Mouse (Mus musculus): ENCODE results near the gene Cd36.
"Not testable (repeated sequence)": the region's sequence is repeated elsewhere in the genome, so short reads cannot be mapped to it uniquely, and the experiment has no call there.

Cd36 gene

DNA sequence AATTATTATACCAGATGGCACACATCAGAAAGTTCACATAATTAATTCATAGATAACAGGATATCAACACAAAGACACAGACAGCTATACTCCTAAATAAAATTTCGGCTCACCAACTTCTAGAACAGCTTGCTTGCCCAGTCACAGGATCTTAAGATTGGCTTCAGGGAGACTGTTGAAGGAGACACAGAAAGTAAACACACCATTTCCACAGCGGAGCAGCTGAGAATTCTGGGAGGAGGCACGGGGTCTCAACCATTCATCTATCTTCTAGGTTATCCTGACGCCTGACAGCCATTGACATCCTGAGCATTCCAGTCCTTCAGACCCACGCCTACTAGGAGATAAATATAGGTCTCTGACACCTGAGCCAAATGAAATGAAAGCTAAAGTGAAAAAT is at the start of gene Cd36:
TSS of gene Cd36 (minus strand) at position 204 of the 400 bp plus-strand sequence.
- in situ Hi-C loops (cut with MboI; ENCODE audit: low sequenced_read_pairs) = no loop called here

DNA sequence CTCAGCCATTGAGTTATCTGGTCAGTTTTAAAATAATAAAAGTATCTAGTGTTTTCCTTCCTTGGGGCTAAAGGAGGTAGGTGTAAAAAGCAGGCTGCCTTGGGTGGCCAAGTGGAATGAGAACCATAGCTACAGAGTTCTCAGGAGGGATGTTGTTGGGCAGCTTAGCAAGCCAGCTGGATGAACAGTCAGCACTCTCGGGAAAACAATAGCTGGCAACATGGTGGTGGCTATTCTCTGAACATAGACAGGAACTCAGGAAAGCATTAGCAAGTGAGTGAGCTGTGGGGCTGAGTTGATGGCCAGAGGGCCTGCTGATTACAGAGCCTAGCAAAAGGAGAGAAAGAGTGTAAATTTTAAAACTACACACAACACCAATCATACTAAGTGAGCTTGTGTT is 45.9 kb upstream of the Cd36 start:
- in situ Hi-C loops (cut with MboI; ENCODE audit: low sequenced_read_pairs) = no loop called here

DNA sequence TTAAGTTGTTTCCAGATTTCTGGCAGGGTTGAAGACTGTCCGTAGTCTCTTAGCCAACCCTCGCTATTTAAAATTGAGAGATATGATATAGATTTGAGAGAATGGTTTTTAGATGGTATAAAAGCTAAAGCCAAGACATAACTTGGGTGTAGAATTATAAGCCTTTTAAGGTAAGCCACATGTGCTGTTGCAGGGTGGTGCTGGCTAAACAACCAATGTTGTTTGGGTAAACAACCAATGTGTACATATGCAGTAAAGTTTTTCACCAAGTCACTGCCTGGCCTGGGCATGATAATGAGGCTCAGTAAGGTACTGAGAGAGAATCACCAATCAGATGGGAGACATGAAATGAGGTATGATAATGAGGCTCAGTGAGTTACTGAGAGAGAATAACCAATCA is 43.0 kb upstream of the Cd36 start:
- in situ Hi-C loops (cut with MboI; ENCODE audit: low sequenced_read_pairs) = not testable (repeated sequence)

DNA sequence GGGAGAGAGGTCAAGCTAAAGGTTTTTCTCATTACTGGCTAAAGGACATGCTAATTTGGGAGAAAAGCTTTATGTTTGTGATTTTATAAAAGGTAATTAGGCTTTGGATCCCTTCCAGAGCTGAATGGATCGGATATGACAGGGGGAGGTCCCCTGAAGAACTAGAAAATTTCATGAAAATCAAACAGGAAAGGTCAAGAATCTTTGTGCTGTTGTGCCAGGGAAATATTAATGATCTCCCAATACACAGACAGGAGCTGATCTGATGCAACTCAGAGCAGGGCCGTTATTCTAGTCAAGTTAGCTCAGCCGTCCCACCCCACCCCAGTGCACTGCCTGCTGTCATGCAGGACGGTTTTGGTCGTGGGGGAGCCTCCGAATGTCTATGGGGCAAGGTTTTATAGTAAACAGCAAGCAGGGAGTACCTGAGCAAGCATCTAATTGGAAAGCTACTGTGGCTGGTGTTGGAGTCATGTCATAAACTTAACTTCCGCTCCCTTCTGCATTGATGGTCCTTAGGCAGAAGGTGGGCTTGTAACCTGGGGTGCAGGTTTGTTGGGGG is 40.5 kb upstream of the Cd36 start:
- in situ Hi-C loops (cut with MboI; ENCODE audit: low sequenced_read_pairs) = no loop called here

DNA sequence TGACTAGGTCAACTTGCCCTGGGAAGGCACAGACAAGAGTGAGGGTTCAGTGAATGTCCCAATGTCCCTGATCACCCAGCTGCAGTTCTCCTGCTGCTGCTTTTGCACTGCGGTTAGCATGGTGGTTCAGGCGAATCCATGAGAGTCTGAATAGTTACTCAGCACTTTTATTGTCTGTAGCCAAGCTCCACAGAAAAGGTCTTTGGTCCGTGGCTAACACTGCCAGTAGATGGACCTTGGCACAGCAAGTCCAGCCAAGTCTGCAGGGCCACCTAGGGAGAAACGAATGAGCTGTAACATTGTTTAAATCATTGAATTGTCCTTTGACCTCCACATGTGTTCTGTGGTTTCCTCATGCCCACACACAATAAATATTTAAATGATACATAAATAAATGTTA is 39.9 kb upstream of the Cd36 start:
- in situ Hi-C loops (cut with MboI; ENCODE audit: low sequenced_read_pairs) = no loop called here

DNA sequence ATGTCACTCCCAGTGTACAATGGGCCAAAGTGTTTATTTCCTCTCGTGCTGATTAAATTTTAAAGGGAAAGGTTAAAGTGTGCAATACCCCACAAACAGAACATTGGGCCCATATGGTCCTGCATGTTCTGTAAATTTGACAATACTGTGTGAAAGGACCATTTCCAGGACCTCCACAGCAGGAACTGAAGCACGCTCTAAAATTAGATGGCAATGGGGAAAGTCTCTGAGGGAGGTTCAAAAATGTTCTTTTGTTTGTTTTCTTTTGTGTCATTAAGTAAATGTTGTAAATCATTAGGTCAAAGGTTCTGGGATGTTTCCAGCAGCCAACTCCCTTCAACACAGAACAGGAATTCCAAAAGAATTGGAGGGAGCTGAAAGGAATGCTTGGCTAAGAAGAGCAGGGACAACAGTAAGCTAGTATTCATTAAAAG is 35.5 kb upstream of the Cd36 start:
- in situ Hi-C loops (cut with MboI; ENCODE audit: low sequenced_read_pairs) = no loop called here

DNA sequence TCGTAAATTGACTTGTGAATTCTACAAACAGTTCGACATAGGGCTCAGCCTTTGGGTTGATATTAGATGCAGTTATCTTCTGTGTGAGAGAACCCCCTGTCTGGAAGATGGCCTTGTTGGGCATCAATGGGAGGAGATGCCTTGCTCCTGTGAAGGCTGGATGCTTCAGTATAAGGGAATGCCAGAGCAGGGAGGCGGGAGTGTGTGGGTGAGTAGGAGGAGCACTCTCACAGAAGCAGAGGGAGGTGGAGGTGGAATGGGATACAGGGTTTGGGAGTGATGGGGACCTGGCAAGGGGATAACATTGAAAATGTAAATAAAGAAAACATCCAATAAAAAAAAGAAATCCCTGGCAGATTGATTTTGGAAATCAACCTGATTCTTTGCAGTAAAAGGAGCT is 35.0 kb upstream of the Cd36 start:
- in situ Hi-C loops (cut with MboI; ENCODE audit: low sequenced_read_pairs) = no loop called here

DNA sequence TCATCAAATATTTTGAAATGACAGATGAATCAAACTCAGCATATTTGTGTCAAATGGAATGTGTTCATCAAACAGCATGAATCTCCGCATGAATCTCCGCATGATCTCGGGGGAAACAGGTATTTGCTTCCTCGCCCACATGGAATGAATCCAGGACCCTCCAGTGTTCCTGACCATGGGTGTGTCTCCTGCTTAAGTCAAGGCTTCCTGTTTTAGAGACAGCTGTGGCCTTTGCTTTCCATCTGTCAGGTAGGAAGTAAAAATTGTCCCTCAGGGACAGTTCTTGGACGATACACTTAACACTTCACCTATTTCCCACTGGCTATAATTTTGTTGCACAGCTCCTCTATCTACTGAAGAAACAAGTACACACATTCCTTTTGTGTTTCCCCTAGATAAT is 30.4 kb upstream of the Cd36 start:
- in situ Hi-C loops (cut with MboI; ENCODE audit: low sequenced_read_pairs) = no loop called here

DNA sequence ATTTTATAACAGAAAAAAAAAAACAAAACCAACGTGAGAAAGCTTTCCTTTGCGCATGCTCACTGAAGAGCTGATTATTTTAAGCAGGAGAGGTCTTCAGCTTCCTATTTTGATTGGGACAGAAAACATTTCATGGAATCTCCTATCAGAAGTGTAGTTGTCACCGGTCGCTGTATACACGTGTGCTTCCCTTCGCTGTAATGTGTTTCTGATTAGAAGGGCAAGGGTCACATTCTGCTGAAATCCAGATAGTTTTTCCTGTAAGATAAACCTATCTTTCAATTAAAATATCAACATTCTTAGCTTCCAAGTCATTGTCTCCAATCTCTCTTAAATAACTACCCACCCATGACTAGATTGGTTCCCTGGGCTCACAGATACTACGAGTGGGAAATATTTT is 16.2 kb upstream of the Cd36 start:
- in situ Hi-C loops (cut with MboI; ENCODE audit: low sequenced_read_pairs) = no loop called here

DNA sequence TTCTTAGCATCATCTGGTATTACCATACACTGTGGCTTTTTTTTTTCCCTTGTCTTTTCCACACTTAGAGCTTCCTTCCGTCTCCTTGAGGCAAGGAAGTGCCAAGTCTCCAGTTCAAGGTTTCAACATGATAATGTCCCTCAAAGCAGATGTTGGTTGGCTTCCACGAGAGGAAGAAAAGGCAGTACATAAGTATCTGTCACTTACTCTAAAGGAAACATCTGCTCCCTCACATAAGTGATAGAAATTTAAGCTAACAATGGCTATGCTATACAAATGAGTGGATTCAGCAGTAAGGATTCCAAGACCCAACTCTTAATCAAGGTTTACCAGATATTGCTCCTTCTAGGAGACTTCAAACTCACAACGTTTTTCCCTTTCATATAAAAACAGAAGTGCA is 10.3 kb upstream of the Cd36 start:
- in situ Hi-C loops (cut with MboI; ENCODE audit: low sequenced_read_pairs) = no loop called here

DNA sequence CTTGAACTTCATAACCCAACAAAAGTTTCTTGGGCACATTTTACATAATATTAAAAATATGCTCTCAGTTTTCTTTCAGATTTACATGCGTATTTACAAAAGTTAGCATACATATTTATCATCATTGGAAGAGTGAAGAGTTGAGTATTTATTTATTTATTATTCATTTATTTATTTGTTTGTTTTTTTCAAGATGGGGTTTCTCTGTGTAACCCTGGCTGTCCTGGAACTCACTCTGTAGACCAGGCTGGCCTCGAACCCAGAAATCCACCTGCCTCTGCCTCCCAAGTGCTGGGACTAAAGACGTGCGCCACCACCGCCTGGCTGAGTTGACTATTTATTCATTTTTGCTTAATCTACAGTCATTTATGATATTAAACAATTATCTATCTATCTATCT is 9.0 kb upstream of the Cd36 start:
- in situ Hi-C loops (cut with MboI; ENCODE audit: low sequenced_read_pairs) = not testable (repeated sequence)

DNA sequence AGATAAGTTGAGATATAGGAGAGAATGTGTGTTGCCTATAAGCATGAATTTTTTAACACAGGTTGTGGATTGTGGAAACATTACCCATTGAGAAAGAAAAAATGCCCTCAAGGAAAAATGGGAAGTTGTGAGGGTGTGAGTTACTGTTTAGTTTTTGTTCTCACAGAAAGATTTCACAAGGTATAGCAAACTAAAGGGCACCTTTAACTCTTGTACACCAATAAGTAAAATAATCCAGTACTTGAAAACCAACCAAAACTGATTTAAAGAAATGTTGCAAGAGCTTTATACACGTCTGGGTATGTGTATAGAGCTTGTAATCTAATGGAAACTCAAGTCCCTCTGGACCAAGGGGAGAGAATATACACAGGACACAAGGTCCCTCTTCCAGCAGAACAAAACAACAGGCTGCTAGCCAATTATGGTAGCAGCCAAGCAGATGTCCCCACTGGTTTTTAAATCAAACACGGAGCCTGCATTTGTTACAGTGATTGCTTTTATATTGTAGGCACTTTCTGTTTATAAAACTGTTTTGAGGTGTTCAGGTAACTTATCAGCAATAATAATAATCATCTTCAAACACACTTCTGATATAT is 5.1 kb upstream of the Cd36 start:
- in situ Hi-C loops (cut with MboI; ENCODE audit: low sequenced_read_pairs) = no loop called here

DNA sequence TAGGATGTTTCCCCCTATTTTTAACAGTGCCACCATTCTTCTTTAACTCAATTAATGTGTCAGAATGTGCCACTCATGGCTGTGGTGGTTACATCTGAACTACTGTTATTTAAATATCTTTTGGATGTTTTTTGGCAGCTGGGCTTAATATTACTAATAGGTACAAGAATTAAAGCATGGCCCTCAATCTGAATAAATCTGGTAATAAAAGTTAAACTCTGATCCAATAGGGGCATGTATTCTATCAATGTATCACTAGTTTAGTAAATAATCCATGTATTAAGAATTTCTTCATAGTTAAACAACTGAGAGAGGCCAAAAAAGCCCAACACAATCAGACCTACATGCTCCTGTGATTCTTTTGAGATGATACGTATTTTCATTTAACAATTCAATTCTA is 690 bp upstream of the Cd36 start:
- in situ Hi-C loops (cut with MboI; ENCODE audit: low sequenced_read_pairs) = no loop called here

DNA sequence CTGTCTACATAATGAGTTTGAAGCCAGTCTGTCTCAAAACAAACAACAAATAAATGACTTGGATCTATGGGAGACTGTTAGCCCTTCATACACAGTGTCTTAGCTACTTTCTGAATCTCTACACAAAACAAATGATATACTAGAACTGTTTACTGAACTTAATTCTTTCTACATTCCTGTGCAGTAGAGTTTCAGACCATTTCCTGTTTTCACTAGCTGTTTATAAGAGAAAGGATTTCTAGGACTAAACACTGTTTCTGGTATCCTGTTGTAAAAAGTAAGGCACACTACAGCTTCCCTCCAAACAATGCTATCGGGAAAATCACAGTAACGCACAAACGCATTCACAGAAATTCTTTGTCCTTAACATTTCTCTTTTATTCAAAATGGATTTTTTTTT is 2.2 kb downstream of the Cd36 start:
- in situ Hi-C loops (cut with MboI; ENCODE audit: low sequenced_read_pairs) = no loop called here

DNA sequence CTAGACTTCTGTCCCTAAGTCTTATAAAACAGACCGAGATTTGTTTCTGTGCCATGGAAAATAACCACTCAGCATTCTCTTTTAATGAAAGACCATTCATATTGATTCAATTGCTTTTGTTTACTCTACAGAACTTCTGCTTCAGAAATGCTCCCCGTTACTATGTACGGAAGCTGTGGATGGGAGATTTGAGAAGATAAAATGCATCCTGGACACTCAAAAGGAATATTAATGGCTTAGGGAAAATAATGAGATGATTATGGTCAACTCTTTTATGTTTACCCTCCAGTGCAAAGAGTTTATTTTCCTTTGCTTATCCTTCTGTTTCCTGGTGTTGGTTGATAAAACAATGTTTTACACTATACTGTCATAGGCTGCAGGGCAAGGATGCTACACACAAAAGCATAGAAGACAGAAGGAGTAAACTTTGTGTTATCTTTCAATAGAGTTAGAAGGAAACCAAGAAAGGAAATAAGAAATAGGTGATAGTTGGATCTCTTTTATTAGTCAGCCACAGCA is 5.2 kb downstream of the Cd36 start:
- in situ Hi-C loops (cut with MboI; ENCODE audit: low sequenced_read_pairs) = no loop called here

DNA sequence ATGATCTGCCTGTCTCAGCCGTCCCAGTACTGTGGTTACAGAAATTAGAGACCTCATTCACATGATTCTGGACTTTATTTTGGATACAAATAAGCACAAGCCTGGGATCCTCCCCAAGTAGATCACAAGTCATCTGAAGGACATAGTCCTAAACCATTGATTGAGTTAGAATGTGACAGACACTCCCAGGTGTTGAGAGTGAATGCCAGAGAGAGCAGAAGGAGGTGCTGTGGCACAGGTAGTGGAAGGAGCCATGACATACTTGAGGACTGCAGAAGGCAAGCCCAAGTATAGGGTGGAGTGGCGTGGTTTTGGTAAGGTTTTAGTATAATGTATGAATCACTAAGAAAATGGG is 7.1 kb downstream of the Cd36 start:
- in situ Hi-C loops (cut with MboI; ENCODE audit: low sequenced_read_pairs) = no loop called here

DNA sequence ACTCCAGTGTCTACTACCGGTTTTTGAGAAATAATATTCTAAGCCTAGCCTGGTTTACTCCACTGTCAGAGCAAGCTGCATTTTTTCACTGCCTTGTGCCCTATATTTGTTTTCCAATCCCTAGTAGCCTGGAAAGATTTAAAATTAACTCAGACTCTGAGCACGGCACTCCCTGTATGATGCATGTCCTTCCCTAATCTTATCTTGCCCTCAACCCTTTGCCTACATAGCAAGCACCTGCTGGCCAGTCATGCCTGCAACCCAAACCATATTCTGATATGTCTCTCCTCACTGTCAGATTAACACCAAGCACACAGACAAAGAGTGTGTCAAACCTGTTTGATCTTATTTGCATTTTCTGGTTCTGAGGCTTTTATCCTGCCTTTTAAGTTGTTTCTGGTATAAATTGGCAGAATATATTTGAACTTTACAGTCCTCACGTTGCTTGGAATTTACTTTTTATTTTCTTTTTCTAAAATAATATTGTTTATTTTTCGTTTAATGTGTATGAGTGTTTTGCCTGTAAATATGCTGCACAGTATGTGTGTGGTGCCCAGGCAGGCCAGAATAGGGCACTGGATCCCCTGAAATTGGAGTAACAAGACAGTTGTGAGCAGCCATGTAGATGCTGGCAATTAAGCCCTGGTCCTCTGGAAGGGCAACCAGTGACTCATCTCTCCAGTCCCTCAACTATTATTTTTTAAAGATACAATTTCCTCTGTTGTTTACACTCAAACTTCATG is 7.6 kb downstream of the Cd36 start:
- in situ Hi-C loops (cut with MboI; ENCODE audit: low sequenced_read_pairs) = no loop called here

DNA sequence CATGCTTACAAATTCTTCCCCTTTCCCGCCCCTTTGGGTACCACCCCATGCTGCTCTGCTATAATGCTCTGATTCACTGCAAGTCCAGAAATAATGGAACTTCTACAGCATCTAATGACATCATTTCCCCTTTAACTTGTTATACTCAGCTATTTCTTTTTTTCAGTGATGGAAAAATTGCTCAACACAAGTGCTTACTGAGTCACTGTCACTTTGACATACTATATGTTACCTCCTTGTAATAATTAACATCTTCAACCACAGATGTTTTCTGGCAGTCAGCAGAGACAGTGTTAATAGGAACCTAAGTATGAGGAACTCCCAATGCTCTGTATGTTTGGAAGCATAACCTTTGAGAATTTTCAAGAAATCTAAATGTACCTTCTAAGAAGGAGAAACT is 8.7 kb downstream of the Cd36 start:
- in situ Hi-C loops (cut with MboI; ENCODE audit: low sequenced_read_pairs) = no loop called here

DNA sequence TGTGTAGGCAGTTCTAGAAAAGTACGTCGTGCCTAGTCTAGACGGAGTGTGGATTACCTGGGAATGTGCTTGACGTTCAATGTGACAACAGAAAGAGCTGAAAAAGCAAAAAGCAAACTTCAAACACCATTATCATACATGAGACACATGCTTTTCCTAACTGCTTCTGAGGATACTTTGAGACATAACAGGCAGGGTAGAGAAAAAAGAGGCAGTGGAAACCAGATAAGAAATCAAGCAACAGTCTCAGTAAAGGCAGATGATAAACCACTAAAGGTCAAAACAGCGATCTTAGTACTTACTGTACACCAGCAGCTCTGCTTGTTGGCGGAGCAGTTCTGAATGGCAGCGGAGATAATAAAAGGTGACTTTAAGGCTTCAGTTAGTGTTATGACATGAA is 11.6 kb downstream of the Cd36 start:
- in situ Hi-C loops (cut with MboI; ENCODE audit: low sequenced_read_pairs) = no loop called here

DNA sequence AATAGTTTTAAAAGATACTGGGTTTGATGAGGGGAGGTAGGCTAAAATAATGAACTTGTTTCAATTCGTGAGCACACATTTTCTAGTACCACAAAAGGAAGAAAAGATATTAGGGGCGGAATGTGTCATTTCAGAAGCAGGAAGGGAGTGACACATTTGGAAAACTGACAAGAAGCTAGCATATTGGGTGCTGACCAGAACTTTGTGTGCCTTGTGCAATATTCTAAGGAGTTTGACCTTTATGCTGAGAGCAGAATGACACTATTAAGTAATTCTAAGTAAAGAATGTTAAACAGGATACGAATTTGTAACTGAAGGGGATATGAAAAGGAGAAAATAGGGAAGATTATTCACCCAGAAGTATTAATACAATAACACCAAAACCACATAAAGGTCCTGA is 12.0 kb downstream of the Cd36 start:
- in situ Hi-C loops (cut with MboI; ENCODE audit: low sequenced_read_pairs) = no loop called here

DNA sequence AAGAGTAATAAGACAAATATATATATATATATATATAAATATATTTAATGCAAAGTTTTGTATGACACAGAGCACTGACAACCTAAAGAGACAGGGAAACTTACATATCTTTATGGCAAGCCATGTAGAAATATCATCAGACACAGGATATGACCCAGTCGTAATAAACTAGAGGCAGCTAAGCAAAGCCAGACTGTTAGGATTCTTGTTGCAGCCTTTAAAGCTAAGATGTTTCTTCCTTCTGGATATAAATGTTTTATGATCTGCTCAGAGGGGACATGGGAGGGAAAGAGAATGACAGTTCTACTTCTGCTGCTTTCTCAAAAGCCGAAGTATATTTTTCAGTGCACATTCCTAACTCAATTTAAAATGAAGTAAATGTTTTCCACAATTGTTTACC is 14.3 kb downstream of the Cd36 start:
- in situ Hi-C loops (cut with MboI; ENCODE audit: low sequenced_read_pairs) = no loop called here

DNA sequence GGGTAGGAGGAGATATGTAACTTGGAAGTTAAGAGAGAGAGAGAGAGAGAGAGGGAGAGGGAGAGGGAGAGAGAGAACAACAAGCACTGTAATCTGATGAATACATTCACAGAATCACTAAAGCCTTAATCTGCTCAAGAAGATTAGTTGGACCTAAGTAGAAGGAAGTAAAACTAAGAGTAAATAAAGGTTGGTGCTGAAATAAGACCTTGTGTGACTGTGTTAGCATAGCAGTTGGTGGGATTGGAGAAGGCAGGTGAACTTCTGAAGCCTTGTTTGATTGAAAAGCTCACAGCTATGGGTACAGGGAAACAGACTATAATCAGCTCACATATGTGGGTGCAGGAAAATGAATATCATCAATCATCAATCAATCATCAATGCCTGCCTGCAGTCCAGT is 23.2 kb downstream of the Cd36 start:
- in situ Hi-C loops (cut with MboI; ENCODE audit: low sequenced_read_pairs) = no loop called here

Measured in CH12F3 (cell line).